Mouse (Mus musculus) heart, embryonic 12.5 days (tissue): ENCODE measurements around the gene Magoh. TPM values are rescaled to one million over a fixed set of nuclear protein-coding genes. Genes with fewer than 3 reads are reported as not detected.

Experiments used
- ATAC-seq: fragments of 200-750 bp; cut with Nextera tagmentation; 2 replicates; pipeline ENCODE4 v1.8.0; 2017; ENCODE audit warnings: moderate TSS enrichment, moderate library complexity; ENCODE audit not compliant: insufficient number of reproducible peaks, low FRiP score
- H3K27ac ChIP-seq: fragments of 300-500 bp; sonication (generic); 2 replicates; pipeline ENCODE4 v1.5.1; 2016; ENCODE audit warnings: mild to moderate bottlenecking, moderate library complexity; ENCODE audit not compliant: poor library complexity, severe bottlenecking
- H3K27me3 ChIP-seq: fragments of 300-500 bp; sonication (generic); replicated peaks from 2 replicates; pipeline ENCODE4 v1.6.1; 2016; ENCODE audit warnings: mild to moderate bottlenecking, moderate library complexity
- H3K36me3 ChIP-seq: fragments of 300-500 bp; sonication (generic); 2 replicates; pipeline ENCODE4 v1.6.1; 2016; ENCODE audit warnings: mild to moderate bottlenecking, moderate library complexity
- H3K4me1 ChIP-seq: fragments of 300-500 bp; sonication (generic); replicated peaks from 2 replicates; pipeline ENCODE4 v1.6.1; 2016; ENCODE audit warnings: mild to moderate bottlenecking
- H3K4me2 ChIP-seq: fragments of 300-500 bp; sonication (generic); 2 replicates; pipeline ENCODE4 v1.6.1; 2016; ENCODE audit warnings: mild to moderate bottlenecking, moderate library complexity
- H3K4me3 ChIP-seq: fragments of 300-500 bp; sonication (generic); 2 replicates; pipeline ENCODE4 v1.5.1; 2016; ENCODE audit warnings: mild to moderate bottlenecking
- H3K9ac ChIP-seq: fragments of 300-500 bp; sonication (generic); 2 replicates; pipeline ENCODE4 v1.6.1; 2016; ENCODE audit warnings: mild to moderate bottlenecking, moderate library complexity
- H3K9me3 ChIP-seq: fragments of 300-500 bp; sonication (generic); replicated peaks from 2 replicates; pipeline ENCODE4 v1.6.1; 2016; ENCODE audit warnings: mild to moderate bottlenecking, moderate library complexity
- WGBS: fragments of 180-500 bp; shearing (Covaris S2); methylation state at CpG from one replicate; pipeline ENCODE4 v1.1.7; 2016; 5-methylcytosine and 5-hydroxymethylcytosine counted together
- polyA plus RNA-seq: library from polyadenylated mRNA; unstranded; fragments of >200 nt; fragmentation: Nextera tagmentation; extraction: Ambion mirVana; gene quantifications from 2 replicates; pipeline ENCODE4 v1.2.1, GENCODE M21; 2016

The Magoh gene
- polyA plus RNA-seq, 1 experiment from 2014 or later = 114 TPM

GRCm38 (mm10) chr4:107846795-107847194 lies 32.8 kb upstream of the Magoh start:
- no peak overlapping the region for H3K9ac ChIP-seq
- no peak for ATAC-seq
- H3K36me3 ChIP-seq = no peaks in the 10 kb centered on the region
- 56% methylated on average over 7 of the region's 7 CpGs for WGBS
- no peaks in the 10 kb centered on the region for H3K9me3 ChIP-seq
- H3K4me1 ChIP-seq = peaks cover 10% of the 10 kb centered on the region; the same call in 1 of the 2 replicates
- peak overlapping the region; percentile 81 for H3K4me2 ChIP-seq
- peaks cover 68% of the 10 kb centered on the region for H3K27me3 ChIP-seq
- H3K27ac ChIP-seq = no peak overlapping the region
- H3K4me3 ChIP-seq = peak overlapping the region; percentile 47; the same call in 1 of the 2 replicates

- H3K27ac ChIP-seq = no peak overlapping the region
- no peak for ATAC-seq
- H3K4me2 ChIP-seq = no peak overlapping the region
- H3K9ac ChIP-seq = 0 out of 2 replicates have a peak overlapping the region, but pooled peaks have one; percentile 28
- 68% methylated on average over 5 of the region's 5 CpGs for WGBS
- H3K4me1 ChIP-seq = peaks cover 10% of the 10 kb centered on the region; the same call in 1 of the 2 replicates
- no peak overlapping the region for H3K4me3 ChIP-seq
- no peaks in the 10 kb centered on the region for H3K9me3 ChIP-seq
- H3K36me3 ChIP-seq = no peaks in the 10 kb centered on the region
- peaks cover 61% of the 10 kb centered on the region for H3K27me3 ChIP-seq
These were observed 31.0 kb upstream of the Magoh start for GRCm38 (mm10) chr4:107848546-107848945.

GRCm38 (mm10) chr4:107849621-107850020 lies 29.9 kb upstream of the Magoh start:
- Histone ChIP-seq H3K4me2 (no peak overlapping the region), H3K27ac (no peak overlapping the region), H3K4me3 (no peak overlapping the region), H3K27me3 (peaks cover 61% of the 10 kb centered on the region), H3K36me3 (no peaks in the 10 kb centered on the region), H3K4me1 (peaks cover 10% of the 10 kb centered on the region; the same call in 1 of the 2 replicates), H3K9me3 (no peaks in the 10 kb centered on the region), H3K9ac (no peak overlapping the region)
- no peak for ATAC-seq
- WGBS = 61% methylated on average over 9 of the region's 9 CpGs

- peaks cover 10% of the 10 kb centered on the region; the same call in 1 of the 2 replicates for H3K4me1 ChIP-seq
- ATAC-seq = no peak
- H3K4me2 ChIP-seq = no peak overlapping the region
- no peak overlapping the region for H3K27ac ChIP-seq
- H3K4me3 ChIP-seq = no peak overlapping the region
- H3K36me3 ChIP-seq = no peaks in the 10 kb centered on the region
- peaks cover 62% of the 10 kb centered on the region for H3K27me3 ChIP-seq
- 81% methylated on average over 8 of the region's 8 CpGs for WGBS
- no peak overlapping the region for H3K9ac ChIP-seq
- no peaks in the 10 kb centered on the region for H3K9me3 ChIP-seq
These were observed 29.5 kb upstream of the Magoh start for GRCm38 (mm10) chr4:107850091-107850490.

DNA sequence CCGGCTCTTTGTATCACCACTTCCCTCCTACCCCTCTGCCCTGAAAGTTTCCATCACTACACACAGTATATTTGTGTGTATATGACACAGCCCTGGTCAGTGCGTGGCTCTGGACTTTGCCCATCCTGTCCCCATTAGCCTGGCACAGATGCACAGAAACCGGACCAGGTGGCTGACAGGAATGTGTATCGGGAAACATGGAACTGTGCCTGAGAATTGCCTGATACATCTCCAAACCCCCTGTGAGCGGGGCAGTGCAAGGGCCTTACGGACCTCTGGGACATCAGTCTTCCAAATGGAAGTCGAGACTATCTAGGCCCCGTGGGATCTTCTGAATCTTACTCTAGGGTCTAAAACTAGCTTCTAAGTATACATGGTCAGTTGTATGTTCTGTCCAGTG lies 26.2 kb upstream of the Magoh start:
- Histone ChIP-seq H3K27me3 (peaks cover 32% of the 10 kb centered on the region), H3K36me3 (no peaks in the 10 kb centered on the region), H3K4me1 (no peaks in the 10 kb centered on the region), H3K4me3 (no peak overlapping the region), H3K9ac (no peak overlapping the region), H3K9me3 (no peaks in the 10 kb centered on the region), H3K4me2 (no peak overlapping the region), H3K27ac (no peak overlapping the region)
- ATAC-seq = no peak
- WGBS = 92% methylated on average over 8 of the region's 8 CpGs

GRCm38 (mm10) chr4:107853836-107854235 lies 25.7 kb upstream of the Magoh start:
- Histone ChIP-seq H3K9ac (no peak overlapping the region), H3K4me1 (no peaks in the 10 kb centered on the region), H3K4me3 (no peak overlapping the region), H3K9me3 (no peaks in the 10 kb centered on the region), H3K27me3 (peaks cover 27% of the 10 kb centered on the region), H3K27ac (no peak overlapping the region), H3K4me2 (no peak overlapping the region), H3K36me3 (no peaks in the 10 kb centered on the region)
- no peak for ATAC-seq
- 75% methylated on average over 7 of the region's 7 CpGs for WGBS

DNA sequence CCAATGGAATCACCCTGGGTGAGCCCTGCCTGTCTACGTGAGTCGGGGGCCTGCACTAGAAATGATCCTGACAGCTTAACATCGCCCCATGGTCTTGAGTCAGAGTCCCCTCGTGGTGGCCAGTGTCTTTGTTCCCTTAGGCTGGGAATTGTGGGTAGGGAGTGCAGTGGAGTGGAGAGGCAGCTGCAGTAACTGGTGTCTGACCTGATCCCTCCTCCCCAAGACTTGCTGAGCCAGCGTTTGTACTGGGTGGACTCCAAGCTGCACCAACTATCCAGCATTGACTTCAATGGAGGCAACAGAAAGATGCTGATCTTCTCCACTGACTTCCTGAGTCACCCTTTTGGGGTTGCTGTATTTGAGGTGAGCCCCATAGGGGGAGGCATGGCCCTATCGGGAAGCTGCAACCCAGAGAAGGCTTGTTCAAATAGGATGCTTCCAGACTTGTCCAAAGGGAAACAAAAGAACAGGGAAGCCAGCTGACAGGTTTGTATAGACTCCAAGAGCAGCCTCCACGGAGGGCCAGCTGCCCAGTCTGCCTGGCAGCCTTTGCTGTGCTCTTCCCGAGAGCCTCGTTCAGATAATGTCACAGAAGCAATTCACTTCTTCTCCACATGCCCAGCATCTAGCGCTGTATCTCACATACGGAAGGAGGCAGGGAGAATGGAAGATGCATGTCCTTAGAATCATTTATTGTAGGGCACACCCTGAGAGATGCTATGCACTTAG lies 22.4 kb upstream of the Magoh start:
- WGBS = 77% methylated on average over 11 of the region's 11 CpGs
- Histone ChIP-seq H3K4me2 (no peak overlapping the region), H3K9me3 (no peaks in the 10 kb centered on the region), H3K9ac (no peak overlapping the region), H3K4me1 (no peaks in the 10 kb centered on the region), H3K27me3 (0 out of 2 replicates have a peak, but pooled peaks cover 8% of the 10 kb centered on the region), H3K4me3 (no peak overlapping the region), H3K27ac (no peak overlapping the region), H3K36me3 (no peaks in the 10 kb centered on the region)
- ATAC-seq = no peak

GRCm38 (mm10) chr4:107858995-107859394 lies 20.6 kb upstream of the Magoh start:
- no peak overlapping the region for H3K9ac ChIP-seq
- H3K4me1 ChIP-seq = no peaks in the 10 kb centered on the region
- H3K9me3 ChIP-seq = no peaks in the 10 kb centered on the region
- H3K4me2 ChIP-seq = no peak overlapping the region
- 0 out of 2 replicates have a peak, but pooled peaks cover 3% of the 10 kb centered on the region for H3K27me3 ChIP-seq
- H3K36me3 ChIP-seq = no peaks in the 10 kb centered on the region
- no peak for ATAC-seq
- no peak overlapping the region for H3K27ac ChIP-seq
- H3K4me3 ChIP-seq = no peak overlapping the region
- 79% methylated on average over 7 of the region's 7 CpGs for WGBS

DNA sequence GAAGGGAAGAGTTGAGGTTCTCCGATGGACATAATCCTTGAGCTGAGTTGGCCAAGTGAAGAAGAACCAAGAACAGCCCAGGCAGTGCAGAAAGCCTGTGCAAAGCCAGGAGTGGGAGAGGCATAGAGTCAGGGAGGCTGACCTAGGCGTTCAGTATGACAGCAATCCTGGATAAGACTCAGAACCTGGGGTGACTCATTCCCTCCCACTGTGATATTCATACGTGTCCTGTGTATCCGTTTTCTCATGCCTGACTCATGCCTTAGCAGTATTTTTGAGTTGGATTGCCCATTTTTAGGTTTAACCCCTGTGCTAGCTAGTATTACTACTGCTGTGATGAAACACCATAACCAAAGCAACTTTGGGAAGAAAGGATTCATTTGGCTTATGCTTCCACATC lies 14.7 kb upstream of the Magoh start:
- 82% methylated on average over 4 of the region's 4 CpGs for WGBS
- Histone ChIP-seq H3K4me3 (no peak overlapping the region), H3K9ac (no peak overlapping the region), H3K27ac (no peak overlapping the region), H3K4me2 (no peak overlapping the region), H3K36me3 (no peaks in the 10 kb centered on the region), H3K4me1 (no peaks in the 10 kb centered on the region), H3K9me3 (no peaks in the 10 kb centered on the region), H3K27me3 (no peaks in the 10 kb centered on the region)
- no peak for ATAC-seq

GRCm38 (mm10) chr4:107881631-107882030 lies 2.1 kb downstream of the Magoh start:
- Histone ChIP-seq H3K4me1 (peaks cover 12% of the 10 kb centered on the region), H3K9ac (no peak overlapping the region), H3K27me3 (no peaks in the 10 kb centered on the region), H3K36me3 (peaks cover 45% of the 10 kb centered on the region), H3K4me3 (no peak overlapping the region), H3K9me3 (no peaks in the 10 kb centered on the region), H3K27ac (no peak overlapping the region), H3K4me2 (no peak overlapping the region)
- ATAC-seq = no peak
- 94% methylated on average over 1 of the region's 1 CpGs for WGBS

- Histone ChIP-seq H3K4me1 (peaks cover 14% of the 10 kb centered on the region; the same call in 1 of the 2 replicates), H3K27me3 (no peaks in the 10 kb centered on the region), H3K4me3 (no peak overlapping the region), H3K27ac (no peak overlapping the region), H3K9ac (no peak overlapping the region), H3K36me3 (peaks cover 50% of the 10 kb centered on the region), H3K4me2 (no peak overlapping the region), H3K9me3 (no peaks in the 10 kb centered on the region)
- 79% methylated on average over 7 of the region's 7 CpGs for WGBS
- no peak for ATAC-seq
These were observed 6.8 kb downstream of the Magoh start for GRCm38 (mm10) chr4:107886371-107886770.

- peak; percentile 29 for ATAC-seq
- Histone ChIP-seq H3K4me3 (peak overlapping the region; percentile 60), H3K27ac (peak overlapping the region; percentile 87), H3K4me1 (peaks cover 14% of the 10 kb centered on the region; the same call in 1 of the 2 replicates), H3K9ac (peak overlapping the region; percentile 76), H3K9me3 (no peaks in the 10 kb centered on the region), H3K4me2 (peak overlapping the region; percentile 84), H3K36me3 (peaks cover 53% of the 10 kb centered on the region), H3K27me3 (no peaks in the 10 kb centered on the region)
- WGBS = 1% methylated on average over 12 of the region's 12 CpGs
These were observed 9.8 kb downstream of the Magoh start for GRCm38 (mm10) chr4:107889385-107889730.
